Mouse (Mus musculus) ovary, adult 10 weeks (tissue): ENCODE results near the gene Olfr1293-ps. TPM values are rescaled to one million over a fixed set of nuclear protein-coding genes. Genes with fewer than 3 reads are reported as not detected.

Experiments used
- polyA plus RNA-seq: library from polyadenylated mRNA; stranded (reverse); fragments of 350-450 nt; fragmentation: Illumina TruSeq; extraction: RNeasy Lipid Tissue Mini Kit (QIAGEN cat#74804); gene quantifications from one replicate; pipeline ENCODE4 v1.2.3, GENCODE M21; 2014

The Olfr1293-ps gene
- not detected for polyA plus RNA-seq

DNA sequence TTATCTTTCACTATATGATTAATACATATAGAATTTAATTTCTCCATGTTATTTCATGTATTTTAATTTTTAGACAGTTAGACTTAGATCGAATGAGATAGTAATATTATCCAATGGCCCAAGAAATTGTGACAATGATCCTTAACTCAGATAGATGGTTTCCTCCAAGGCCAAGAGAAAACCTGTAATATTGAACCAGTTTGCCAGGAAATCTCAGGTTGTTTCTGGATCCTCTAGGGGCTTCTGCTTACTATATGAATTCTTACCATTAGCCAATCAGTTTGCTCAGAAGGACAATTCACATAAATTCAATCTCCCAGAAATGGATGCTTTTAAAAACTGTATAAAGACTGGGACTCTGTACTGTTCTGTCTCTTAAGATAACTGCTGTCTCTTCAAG, at the start of gene Olfr1293-ps:
Gene Olfr1293-ps, plus strand, starts transcription at position 301 of the 400 bp plus-strand sequence.

DNA sequence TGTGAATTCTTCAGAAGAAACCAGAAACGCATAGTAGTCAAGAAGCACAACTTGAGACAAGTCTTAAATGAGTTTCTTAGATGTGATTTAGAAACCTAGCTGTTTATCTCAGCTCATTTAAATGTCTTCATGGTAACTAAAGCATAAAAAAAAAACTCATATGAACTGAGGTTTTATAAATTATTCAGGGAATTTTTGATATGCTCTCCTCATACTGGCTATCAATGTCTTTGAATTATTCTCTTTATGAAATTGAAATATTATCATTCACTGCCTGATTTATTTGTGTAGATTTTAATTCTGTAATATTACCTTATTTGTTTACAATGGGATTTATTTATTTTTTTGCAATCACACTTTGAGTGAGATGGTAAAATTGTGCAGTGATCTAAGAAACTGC, 44.5 kb upstream of the Olfr1293-ps start, which contains the start of gene Olfr1289:
Gene Olfr1289, plus strand, starts transcription at position 301 of the 400 bp plus-strand sequence.

DNA sequence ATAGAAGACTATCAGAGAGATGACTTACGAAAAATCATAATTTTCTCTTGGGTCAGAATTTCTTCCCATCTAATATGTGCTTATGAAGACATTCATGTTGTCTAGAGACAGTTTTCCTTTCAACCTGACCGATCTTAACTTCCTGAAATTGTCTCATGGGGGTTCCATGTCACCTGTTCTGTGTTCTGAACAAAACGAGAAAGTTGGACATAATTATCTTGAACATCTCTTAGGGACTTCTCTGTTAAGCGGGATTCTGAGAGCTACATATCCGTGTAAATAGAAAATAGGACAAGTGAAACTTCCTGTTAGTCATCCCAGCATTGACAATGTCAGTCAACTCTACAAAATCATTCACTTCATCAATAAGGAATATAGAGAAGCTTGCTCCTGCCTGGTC, 31.3 kb upstream of the Olfr1293-ps start, which contains the start of gene Olfr1290:
Gene Olfr1290, minus strand, starts transcription at position 101 of the 400 bp plus-strand sequence.

DNA sequence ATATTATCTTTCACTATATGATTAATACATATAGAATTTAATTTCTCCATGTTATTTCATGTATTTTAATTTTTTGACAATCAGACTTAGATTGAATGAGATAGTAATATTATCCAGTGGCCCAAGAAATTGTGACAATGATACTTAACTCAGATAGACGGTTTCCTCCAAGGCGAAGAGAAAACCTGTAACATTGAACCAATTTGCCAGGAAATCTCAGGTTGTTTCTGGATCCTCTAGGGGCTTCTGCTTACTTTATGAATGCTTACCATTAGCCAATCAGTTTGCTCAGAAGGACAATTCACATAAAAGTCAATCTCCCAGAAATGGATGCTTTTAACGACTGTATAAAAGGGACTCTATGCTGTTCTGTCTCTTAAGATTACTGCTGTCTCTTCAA, 28.1 kb upstream of the Olfr1293-ps start, which contains the start of gene Olfr1291-ps1:
Gene Olfr1291-ps1, plus strand, starts transcription at position 301 of the 400 bp plus-strand sequence.

DNA sequence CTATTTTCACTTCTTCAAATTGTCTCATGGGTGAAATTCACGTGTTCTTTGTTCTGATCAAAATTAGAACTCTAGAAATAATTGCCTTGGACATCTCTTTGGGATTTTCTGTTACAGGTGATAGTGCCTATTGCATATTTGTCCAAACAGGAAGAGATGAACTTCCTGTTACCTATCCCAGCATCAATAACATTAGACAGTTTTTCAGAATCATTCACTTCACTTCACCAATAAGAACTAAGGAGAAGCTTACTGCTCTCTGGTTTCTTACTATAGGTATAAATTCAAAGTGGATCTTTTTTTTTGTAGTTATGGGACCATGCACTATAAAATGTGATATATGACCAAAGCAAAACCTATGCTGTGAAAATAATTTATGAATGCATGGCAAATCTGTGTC, 15.2 kb downstream of the Olfr1293-ps start, which contains the start of gene Olfr1294:
Gene Olfr1294, minus strand, starts transcription at position 101 of the 400 bp plus-strand sequence.

DNA sequence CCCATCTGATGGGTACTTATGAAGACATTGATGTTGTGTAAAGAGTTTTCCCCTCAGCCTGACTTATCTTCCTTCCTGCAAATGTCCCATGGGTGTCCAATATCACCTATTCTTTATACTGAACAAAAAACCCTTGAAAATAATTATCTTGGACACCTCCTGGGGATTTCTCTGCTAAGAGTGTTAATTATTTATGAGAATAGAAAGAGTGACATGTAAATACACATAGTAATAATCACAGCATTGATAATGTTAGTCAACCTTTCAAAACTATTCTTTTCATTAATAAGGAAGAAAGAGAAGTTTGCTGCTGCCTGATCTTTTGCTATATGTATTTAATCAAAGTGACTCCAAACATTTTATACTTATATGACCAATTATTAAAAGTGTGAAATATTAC, 44.6 kb downstream of the Olfr1293-ps start, which contains the start of gene Olfr1295:
Gene Olfr1295, minus strand, starts transcription at position 101 of the 400 bp plus-strand sequence.

Other genes starting within 250 kb of the Olfr1293-ps start
- gene Olfr1278, start 235.1 kb upstream of the Olfr1293-ps start, polyA plus RNA-seq = not detected
- gene Olfr1279, start 224.6 kb upstream of the Olfr1293-ps start, polyA plus RNA-seq = not detected
- gene Olfr1280, start 211.2 kb upstream of the Olfr1293-ps start, polyA plus RNA-seq = not detected
- not detected for gene Olfr1281, start 198.7 kb upstream of the Olfr1293-ps start, polyA plus RNA-seq
- gene Olfr1282, start 189.1 kb upstream of the Olfr1293-ps start, polyA plus RNA-seq = not detected
- gene Olfr1283, start 158.4 kb upstream of the Olfr1293-ps start, polyA plus RNA-seq = not detected
- gene Olfr1284, start 149.7 kb upstream of the Olfr1293-ps start, polyA plus RNA-seq = not detected
- not detected for gene Olfr1286, start 102.1 kb upstream of the Olfr1293-ps start, polyA plus RNA-seq
- gene Olfr1287, start 76.1 kb upstream of the Olfr1293-ps start, polyA plus RNA-seq = not detected
- gene Olfr1288, start 51.1 kb upstream of the Olfr1293-ps start, polyA plus RNA-seq = not detected
- gene Olfr1289, start 44.4 kb upstream of the Olfr1293-ps start, polyA plus RNA-seq = not detected
- gene Olfr1290, start 31.4 kb upstream of the Olfr1293-ps start, polyA plus RNA-seq = not detected
- not detected for gene Olfr1291-ps1, start 28.0 kb upstream of the Olfr1293-ps start, polyA plus RNA-seq
- gene Olfr1294, start 15.1 kb downstream of the Olfr1293-ps start, polyA plus RNA-seq = not detected
- not detected for gene Olfr1295, start 44.5 kb downstream of the Olfr1293-ps start, polyA plus RNA-seq
- not detected for gene Olfr1297, start 101.3 kb downstream of the Olfr1293-ps start, polyA plus RNA-seq
- gene Olfr1298, start 124.0 kb downstream of the Olfr1293-ps start, polyA plus RNA-seq = not detected
- not detected for gene Olfr1299, start 136.2 kb downstream of the Olfr1293-ps start, polyA plus RNA-seq
- not detected for gene Olfr1301, start 225.8 kb downstream of the Olfr1293-ps start, polyA plus RNA-seq